Mouse (Mus musculus) stomach, postnatal 0 days (tissue): ENCODE results near the gene Cryga.

ENCODE experiments used
- CTCF ChIP-seq: IDR thresholded peaks from 2 replicates; pipeline ENCODE4 v1.5.1; 2016; ENCODE audit warnings: antibody characterized with exemption, low read depth, mild to moderate bottlenecking, moderate library complexity
- EP300 ChIP-seq: optimal IDR thresholded peaks from 2 replicates; pipeline ENCODE3; 2016; ENCODE audit warnings: antibody characterized with exemption

GRCm38 (mm10) chr1:65144783-65145182 lies 41.6 kb upstream of the Cryga start:
- TF ChIP-seq CTCF (no peak), EP300 (no peak)
